Mouse (Mus musculus) gastrocnemius, postnatal 25 days (tissue): Measurements from ENCODE around the gene Gm815. TPM values are rescaled to one million over a fixed set of nuclear protein-coding genes. Genes with fewer than 3 reads are reported as not detected.

Experiments
- DNase-seq: peaks from one replicate; pipeline ENCODE4 v3.0.0; 2022
- total RNA-seq, 2 experiments: library from RNA; stranded (reverse); gene quantifications; 1 replicate in 1 of 2; 2 replicates in 1 of 2; pipeline ENCODE4 v1.2.3; 2021

The Gm815 gene
- total RNA-seq, 2 experiments from 2014 or later: not detected

- no peak for DNase-seq
Measured at GRCm38 (mm10) chr19:26877180-26877775, 8.4 kb upstream of the Gm815 start.

GRCm38 (mm10) chr19:26879856-26880255 is 5.8 kb upstream of the Gm815 start:
- no peak for DNase-seq

GRCm38 (mm10) chr19:26881866-26882427 is 3.7 kb upstream of the Gm815 start:
- no peak for DNase-seq

GRCm38 (mm10) chr19:26888171-26888570 is 2.5 kb downstream of the Gm815 start:
- DNase-seq: no peak

GRCm38 (mm10) chr19:26891306-26891964 is 5.8 kb downstream of the Gm815 start:
- DNase-seq: no peak

- DNase-seq: no peak
Measured at GRCm38 (mm10) chr19:26892861-26893260, 7.2 kb downstream of the Gm815 start.

- no peak for DNase-seq
Measured at GRCm38 (mm10) chr19:26902162-26902561, 16.5 kb downstream of the Gm815 start.

GRCm38 (mm10) chr19:26914245-26914644 is 28.6 kb downstream of the Gm815 start:
- no peak for DNase-seq

- DNase-seq: no peak
Measured at GRCm38 (mm10) chr19:26920816-26921215, 35.1 kb downstream of the Gm815 start.

- no peak for DNase-seq
Measured at GRCm38 (mm10) chr19:26930295-26931283, 44.9 kb downstream of the Gm815 start.

- DNase-seq: no peak
Measured at GRCm38 (mm10) chr19:26934186-26934585, 48.5 kb downstream of the Gm815 start.
